Mouse (Mus musculus) E14TG2a.4 (cell line): ENCODE results near the gene Nit2.

Source experiments
- CTCF ChIP-seq: conservative IDR thresholded peaks from 2 replicates; pipeline ENCODE4 v1.5.1; 2014; ENCODE audit warnings: low read length
- POU5F1 ChIP-seq: IDR thresholded peaks from 2 replicates; pipeline ENCODE4 v1.6.1; 2014; ENCODE audit warnings: low read length, borderline replicate concordance

GRCm38 (mm10) chr16:57176276-57176675 is 9.1 kb upstream of the Nit2 start:
- no peak for TF ChIP-seq CTCF
- no peak for TF ChIP-seq POU5F1
